Mouse (Mus musculus): ENCODE measurements around the gene Fggy.

- TF ChIP-seq CTCF (IDR thresholded peaks at IDR 0.05; ENCODE audit: low read depth) (no peak), EP300 (optimal IDR thresholded peaks at IDR 0.05) (no peak)
These were observed 179.4 kb downstream of the Fggy start for GRCm38 (mm10) chr4:95736674-95737073.
